Mouse (Mus musculus): ENCODE measurements around the gene Dazap1.

The Dazap1 gene

DNA sequence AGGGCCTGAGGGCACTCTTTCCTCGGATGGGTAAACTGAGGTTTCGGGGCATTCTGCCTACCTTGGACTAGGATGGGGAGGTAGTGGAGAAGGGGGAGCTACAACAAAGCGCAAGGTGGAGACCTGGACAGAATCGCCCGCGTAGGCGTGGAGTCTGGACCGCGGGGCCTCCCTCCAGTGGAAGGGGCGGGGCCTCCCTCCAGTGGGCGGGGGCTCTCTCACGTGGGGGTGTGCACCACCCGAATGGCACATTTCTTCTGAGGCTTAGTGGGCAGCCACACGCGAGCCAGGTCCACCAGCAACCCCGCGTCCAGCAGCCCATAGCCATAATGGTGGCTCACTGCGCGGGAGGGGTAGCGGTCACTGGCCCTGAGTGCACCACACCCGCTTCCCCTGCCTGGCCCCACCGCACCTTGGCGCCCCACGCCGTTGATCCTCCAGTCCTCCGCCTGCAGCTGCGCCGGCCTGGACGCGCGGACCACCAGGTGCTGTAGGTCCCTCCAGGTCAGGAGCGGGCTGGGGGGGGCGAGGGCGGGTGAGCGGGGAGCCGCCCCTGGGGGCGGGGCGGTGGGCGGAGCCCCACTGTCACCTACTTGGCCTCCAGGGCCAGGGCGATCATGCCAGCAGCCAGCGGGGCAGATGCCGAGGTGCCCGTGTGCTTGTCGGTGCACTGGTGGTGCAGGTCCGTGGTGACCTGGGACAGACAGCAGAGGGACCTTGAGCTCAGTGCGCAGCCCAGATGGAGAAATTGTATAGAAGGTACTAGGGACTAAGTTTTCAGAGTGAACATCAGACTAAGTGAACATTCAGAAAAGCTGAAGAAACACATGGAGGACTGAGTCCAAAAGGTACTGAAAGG lies 62.2 kb downstream of the Dazap1 start:
- no peak for DNase-seq (ENCODE audit: low read depth)

DNA sequence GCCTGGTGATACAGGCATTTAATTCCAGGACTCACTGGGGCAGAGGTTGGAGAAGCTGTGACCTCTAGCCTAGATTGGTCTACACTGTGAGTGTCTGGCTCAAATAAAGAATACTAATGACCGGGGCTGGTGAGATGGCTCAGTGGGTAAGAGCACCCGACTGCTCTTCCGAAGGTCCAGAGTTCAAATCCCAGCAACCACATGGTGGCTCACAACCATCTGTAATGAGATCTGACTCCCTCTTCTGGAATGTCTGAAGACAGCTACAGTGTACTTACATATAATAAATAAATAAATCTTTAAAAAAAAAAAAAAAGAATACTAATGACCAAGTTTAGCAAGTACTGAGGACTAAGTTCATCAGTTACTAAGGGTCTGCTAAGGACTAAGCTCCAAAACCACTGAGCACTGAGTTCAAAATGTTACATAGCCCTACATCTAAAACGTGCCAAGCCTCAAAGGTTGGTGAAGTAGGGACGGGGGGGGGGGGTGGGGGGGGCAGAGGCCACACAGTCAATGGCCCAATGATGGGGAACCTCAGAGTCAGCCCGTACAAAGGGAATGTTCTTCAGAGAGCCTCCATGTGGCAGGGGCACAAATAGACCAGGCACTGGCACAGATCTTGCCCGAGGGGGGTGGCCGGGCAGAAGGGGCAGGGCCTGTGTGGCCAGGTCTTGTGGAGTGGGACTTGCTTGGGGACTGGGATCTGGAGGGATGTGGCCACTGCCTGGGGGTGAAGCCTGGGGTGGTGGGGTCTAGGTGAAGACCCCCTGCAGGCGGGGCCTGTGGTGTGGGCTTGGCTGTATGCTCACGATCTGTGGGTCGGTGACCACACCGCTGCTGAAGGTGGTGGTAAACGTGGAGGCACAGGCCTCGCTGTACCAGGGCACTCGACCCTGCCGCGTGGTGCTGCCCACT lies 63.1 kb downstream of the Dazap1 start:
- no peak for DNase-seq (ENCODE audit: low read depth)

DNA sequence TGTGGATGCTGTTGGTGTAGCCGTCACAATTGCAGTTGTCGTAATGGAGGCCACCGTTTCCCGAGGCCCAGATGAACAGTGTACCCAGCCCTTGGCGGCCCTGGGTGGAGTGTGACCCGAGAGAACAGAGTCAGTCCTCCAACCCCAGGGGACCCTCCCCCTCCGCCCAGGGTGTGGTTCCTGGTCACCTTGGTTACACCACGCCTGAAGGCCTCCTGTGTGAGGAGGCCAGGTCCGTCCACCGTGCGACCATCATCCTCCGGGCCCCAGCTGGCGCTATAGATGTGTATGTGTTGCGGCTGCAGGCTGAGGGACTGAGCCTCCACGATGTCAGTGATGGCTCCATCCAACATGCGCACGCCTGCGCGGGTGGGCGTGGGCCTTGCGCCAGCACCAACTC lies 63.8 kb downstream of the Dazap1 start:
- DNase-seq (ENCODE audit: low read depth), result no peak

DNA sequence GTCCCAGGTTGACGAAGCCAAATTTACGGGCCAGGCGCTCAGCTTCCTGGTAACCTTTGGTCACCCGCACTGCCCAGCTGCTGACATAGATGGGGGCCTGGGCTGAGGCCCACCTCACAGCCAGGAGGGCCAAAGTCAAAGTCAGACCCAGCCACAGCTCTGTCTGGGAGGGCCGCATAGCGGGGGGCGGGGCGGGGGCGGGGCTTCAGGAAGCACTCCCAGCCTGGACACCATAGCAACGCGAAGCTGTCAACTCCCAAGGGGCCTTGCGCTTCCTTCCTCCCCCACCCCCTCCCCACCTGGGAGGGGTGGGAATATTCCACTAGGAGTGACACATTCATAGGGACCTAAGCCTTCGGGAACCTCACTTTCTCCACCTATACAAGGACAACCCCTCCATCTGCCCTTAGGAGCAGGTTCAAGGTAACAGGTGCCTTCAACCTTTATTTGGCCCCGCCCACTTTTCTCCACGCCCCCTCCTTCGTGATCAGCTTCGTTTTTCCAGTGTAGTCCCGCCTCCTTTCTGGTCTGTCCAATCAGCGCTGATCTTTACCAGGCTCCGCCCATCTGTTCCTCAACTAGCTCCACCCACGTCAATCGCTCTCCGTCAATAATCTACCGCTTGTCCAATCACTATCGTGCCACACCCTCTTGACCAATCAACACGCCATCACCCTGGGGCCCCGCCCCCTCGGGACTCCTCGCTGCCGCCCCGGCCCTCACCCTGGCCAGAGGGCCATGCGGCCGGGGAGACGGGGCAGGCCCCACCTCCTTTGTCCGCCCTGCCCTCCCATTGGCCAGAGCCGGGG lies 68.2 kb downstream of the Dazap1 start, which contains the start of the genes Pcsk4 and Reep6:
TSS of gene Pcsk4 (minus strand) at position 226 of the 809 bp plus-strand sequence.
TSS of gene Reep6 (plus strand) at position 681 of the 809 bp plus-strand sequence.
- DNase-seq (ENCODE audit: low read depth), result peak; percentile 98

DNA sequence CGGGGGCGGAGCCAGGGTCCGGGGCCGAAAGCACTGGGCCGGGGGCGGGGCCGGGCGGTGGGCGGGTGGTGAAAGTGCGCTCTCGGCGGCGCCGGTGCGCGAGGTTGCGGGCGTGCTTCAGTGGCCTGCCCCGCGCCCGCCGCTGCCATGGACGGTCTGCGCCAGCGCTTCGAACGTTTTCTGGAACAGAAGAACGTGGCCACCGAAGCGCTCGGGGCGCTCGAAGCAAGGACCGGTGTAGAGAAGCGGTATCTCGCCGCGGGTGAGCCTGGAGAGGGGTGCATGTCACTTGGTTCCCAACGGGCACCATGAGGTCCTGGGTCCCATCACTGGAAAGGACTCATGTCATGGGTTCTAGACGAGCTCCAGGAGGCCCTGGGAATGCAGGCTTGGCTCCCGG lies 68.8 kb downstream of the Dazap1 start:
- DNase-seq (ENCODE audit: low read depth), result no peak

DNA sequence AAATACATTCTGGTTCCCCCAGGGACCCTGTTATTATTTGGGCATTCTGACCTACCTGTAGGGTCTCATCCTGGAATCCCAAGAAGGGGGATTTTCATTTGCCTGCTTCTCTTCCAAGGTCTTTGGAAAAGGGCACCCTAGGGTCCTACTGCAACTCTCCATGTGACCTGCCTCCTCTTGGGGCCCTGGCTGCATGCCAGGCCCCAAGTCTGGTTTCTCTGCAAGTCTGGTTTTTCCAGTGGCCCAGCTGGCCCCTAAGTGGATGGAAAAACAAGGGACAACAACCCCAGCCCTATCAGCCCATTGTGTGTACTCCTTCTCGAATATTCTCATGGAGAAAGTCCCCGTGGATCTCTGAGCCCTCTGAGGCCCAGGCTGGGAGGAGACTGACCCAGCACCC lies 69.6 kb downstream of the Dazap1 start:
- no peak for DNase-seq (ENCODE audit: low read depth)

DNA sequence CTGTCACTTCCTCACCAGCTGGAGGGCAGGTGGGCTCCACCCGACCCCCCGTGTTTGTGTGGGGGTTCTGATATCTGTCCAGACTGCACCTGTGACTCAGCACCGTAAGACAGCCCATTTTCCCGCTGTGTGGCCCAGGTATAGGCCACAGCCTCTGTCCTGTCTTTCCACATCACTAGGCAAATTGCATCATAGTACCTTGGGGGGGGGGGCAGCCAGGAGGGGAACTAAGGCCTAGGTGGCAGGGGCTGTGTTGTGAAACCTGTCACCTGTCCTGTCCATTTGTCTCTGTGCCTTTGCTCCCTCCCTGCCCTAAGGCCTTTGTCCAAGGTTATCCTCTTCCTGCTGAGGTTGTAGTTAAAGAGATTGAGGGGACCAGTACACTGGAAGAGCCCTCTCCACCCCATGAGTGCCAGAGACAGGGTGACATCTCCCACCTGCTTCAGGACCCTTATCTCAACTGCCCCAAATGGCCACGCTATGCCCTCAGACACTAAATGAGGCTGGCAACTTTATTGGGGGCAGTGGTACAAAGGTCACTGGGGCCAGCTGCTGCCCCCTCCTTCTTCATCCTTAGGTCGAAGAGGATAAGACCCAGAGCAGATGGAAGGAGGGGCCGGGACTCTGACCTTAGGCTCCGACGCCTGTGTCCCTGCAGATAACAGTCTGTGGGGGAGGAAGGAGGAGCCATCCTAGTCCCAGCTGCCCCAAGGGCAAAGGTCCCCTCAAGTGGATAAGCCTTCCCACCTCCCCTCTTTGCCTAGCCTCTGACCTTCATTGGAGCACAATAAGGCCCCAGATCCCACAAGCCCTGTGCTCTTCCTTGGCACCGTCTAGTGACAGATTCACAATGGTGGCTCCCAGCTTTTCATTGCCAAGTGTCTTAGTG lies 70.6 kb downstream of the Dazap1 start:
- no peak for DNase-seq (ENCODE audit: low read depth)

DNA sequence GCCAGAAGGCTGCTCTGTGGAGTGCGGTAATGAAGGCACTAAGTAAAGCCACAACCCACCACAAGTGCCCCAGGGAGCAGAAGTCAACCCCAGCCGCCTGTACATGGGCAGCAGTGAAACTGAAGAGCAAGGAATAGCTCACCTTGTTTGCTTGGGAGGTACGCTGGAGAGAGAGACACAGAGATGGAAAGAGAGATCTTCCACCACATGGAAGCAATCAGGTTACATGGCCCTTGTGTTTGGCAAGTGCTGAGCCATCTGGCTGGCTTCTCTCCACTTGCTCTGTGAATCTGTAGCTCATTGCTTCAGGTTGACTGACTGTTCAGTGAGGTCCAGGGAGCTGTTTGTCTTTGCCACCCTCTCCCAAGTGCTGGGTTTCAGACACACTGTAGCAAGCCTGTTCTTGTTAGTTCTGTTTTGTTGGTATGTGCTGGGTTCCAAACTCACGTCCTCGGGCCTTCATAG lies 71.3 kb downstream of the Dazap1 start:
- DNase-seq (ENCODE audit: low read depth), result no peak

DNA sequence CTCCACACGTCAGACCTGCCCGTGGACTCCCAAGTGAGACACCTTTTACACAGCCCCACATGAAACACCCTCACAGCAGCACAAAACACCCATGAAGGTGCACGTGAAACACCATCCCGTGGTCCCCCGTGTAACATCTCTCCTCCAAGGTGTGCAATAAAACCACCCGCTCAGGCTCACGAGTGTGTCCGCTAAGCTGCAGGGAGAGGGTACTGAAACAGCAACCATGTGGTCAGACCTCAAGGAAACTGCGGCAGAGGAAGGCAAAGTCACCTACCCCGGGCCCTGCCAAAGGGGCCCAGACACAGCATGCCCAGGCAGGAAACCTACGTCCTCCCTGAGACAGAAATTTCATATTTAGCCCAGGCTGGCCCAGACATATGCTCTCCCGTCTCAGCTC lies 75.0 kb downstream of the Dazap1 start:
- DNase-seq (ENCODE audit: low read depth), result no peak

All from c-Kit-positive CD71-positive TER-119-negative erythroid progenitor cells, embryonic 14.5 days (primary cell).